Mouse (Mus musculus): ENCODE results near the gene Taar7e. TPM values are rescaled to one million over a fixed set of nuclear protein-coding genes. Genes with fewer than 3 reads are reported as not detected.

Gene Taar7e
- polyA plus RNA-seq, 1 experiment from 2014 or later, result not detected

Other genes with a start within 250 kb of the Taar7e start
- gene Slc18b1, start 240.6 kb upstream of the Taar7e start, polyA plus RNA-seq (2014; fragmentation: Nextera tagmentation; extraction: Ambion mirVana), result 14.5 and 16.6 TPM in 2 replicates
- not detected in 2 replicates for gene Vnn3, start 186.2 kb upstream of the Taar7e start, polyA plus RNA-seq (2014; fragmentation: Nextera tagmentation; extraction: Ambion mirVana)
- gene Vnn1, start 142.9 kb upstream of the Taar7e start, polyA plus RNA-seq (2014; fragmentation: Nextera tagmentation; extraction: Ambion mirVana), result 2.6 and 2.9 TPM in 2 replicates
- gene Taar1, start 117.3 kb upstream of the Taar7e start, polyA plus RNA-seq (2014; fragmentation: Nextera tagmentation; extraction: Ambion mirVana), result not detected in 2 replicates
- not detected in 2 replicates for gene Taar2, start 99.0 kb upstream of the Taar7e start, polyA plus RNA-seq (2014; fragmentation: Nextera tagmentation; extraction: Ambion mirVana)
- not detected in 2 replicates for gene Taar3, start 88.1 kb upstream of the Taar7e start, polyA plus RNA-seq (2014; fragmentation: Nextera tagmentation; extraction: Ambion mirVana)
- not detected in 2 replicates for gene Taar4, start 77.1 kb upstream of the Taar7e start, polyA plus RNA-seq (2014; fragmentation: Nextera tagmentation; extraction: Ambion mirVana)
- gene Taar5, start 66.9 kb upstream of the Taar7e start, polyA plus RNA-seq (2014; fragmentation: Nextera tagmentation; extraction: Ambion mirVana), result not detected in 2 replicates
- gene Taar6, start 52.0 kb upstream of the Taar7e start, polyA plus RNA-seq (2014; fragmentation: Nextera tagmentation; extraction: Ambion mirVana), result not detected in 2 replicates
- not detected in 2 replicates for gene Taar7a, start 44.1 kb upstream of the Taar7e start, polyA plus RNA-seq (2014; fragmentation: Nextera tagmentation; extraction: Ambion mirVana)
- gene Taar7b, start 37.7 kb upstream of the Taar7e start, polyA plus RNA-seq (2014; fragmentation: Nextera tagmentation; extraction: Ambion mirVana), result not detected in 2 replicates
- gene Taar7d, start 10.4 kb upstream of the Taar7e start, polyA plus RNA-seq (2014; fragmentation: Nextera tagmentation; extraction: Ambion mirVana), result not detected in 2 replicates
- gene Taar7f, start 11.9 kb downstream of the Taar7e start, polyA plus RNA-seq (2014; fragmentation: Nextera tagmentation; extraction: Ambion mirVana), result not detected in 2 replicates
- not detected in 2 replicates for gene Taar8a, start 38.9 kb downstream of the Taar7e start, polyA plus RNA-seq (2014; fragmentation: Nextera tagmentation; extraction: Ambion mirVana)
- not detected in 2 replicates for gene Taar8b, start 54.7 kb downstream of the Taar7e start, polyA plus RNA-seq (2014; fragmentation: Nextera tagmentation; extraction: Ambion mirVana)
- not detected in 2 replicates for gene Taar8c, start 64.3 kb downstream of the Taar7e start, polyA plus RNA-seq (2014; fragmentation: Nextera tagmentation; extraction: Ambion mirVana)
- gene Taar9, start 71.9 kb downstream of the Taar7e start, polyA plus RNA-seq (2014; fragmentation: Nextera tagmentation; extraction: Ambion mirVana), result not detected in 2 replicates
- gene Stx7, start 111.7 kb downstream of the Taar7e start, polyA plus RNA-seq (2014; fragmentation: Nextera tagmentation; extraction: Ambion mirVana), result 98.6 and 99.6 TPM in 2 replicates
- gene Moxd1, start 185.9 kb downstream of the Taar7e start, polyA plus RNA-seq (2014; fragmentation: Nextera tagmentation; extraction: Ambion mirVana), result 1.8 and 3.9 TPM in 2 replicates